ENCODE assay signal across 24 mouse cellular contexts in the genomic region with DNA sequence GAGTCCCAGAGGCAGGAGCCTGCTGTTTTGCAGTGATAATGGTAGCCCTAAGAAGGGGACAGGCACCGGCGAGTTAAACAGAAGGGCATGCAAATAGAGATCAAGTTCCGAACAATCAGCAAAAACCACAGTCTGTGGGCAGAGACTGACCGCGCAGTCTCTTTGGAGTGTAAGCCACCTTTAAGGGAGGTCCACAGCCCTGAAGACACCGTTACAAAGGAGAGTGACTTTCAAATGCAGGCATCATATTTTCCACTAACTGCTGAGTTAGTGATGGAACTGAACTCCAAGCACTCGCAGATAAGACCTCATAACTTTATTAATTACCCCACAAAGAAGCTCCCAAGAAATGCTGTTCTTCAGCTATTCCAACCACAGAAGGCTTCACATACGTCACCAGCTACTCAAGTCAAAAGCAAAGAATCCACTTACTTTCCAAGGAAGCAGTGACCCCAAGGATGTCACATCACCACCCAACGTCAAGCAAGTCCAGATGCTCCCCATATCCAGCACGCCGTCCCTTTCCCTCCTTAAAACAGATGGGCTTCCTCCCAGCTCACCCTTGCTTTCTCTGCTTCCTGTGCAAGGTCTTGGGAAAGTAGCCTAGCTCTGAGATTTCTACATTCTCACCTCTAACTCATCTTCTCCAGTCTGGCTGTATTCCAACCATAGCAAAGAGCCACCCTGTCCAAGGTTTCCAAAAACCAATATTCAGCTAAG.
DNase-seq lines count a peak whose midpoint lies in the region; ATAC-seq and TF ChIP-seq lines count a peak whose summit lies in the region.
"Had no signal": no experiment of that assay in that cellular context is flagged by ENCODE, and none has a peak within 500 bp of the region (broad histone marks: within the 10 kb centered on the region; RNA-seq: fewer than 3 reads in every experiment).

No protein-coding gene starts in this region.

- H3K9me3 ChIP-seq in limb, embryonic 14.5 days (ENCODE audit: control insufficient read depth, low read length) = no peaks in the 10 kb centered on the region
- H3K9me3 ChIP-seq in limb, embryonic 10.5 days (replicated peaks) = no peaks in the 10 kb centered on the region
- no peaks in the 10 kb centered on the region for H3K9me3 ChIP-seq in embryonic facial prominence, embryonic 14.5 days (ENCODE audit: control insufficient read depth, low read length)
- no peaks in the 10 kb centered on the region for H3K9me3 ChIP-seq in lung, postnatal 0 days (ENCODE audit: low read length)
- H3K9me3 ChIP-seq: embryonic facial prominence, embryonic 15.5 days; forebrain, embryonic 12.5 days; heart, embryonic 12.5 days; limb, embryonic 13.5 days; liver, embryonic 13.5 days had no signal

- no peak overlapping the region for H3K4me2 ChIP-seq in limb, embryonic 14.5 days (replicated peaks; ENCODE audit: low read depth, low read length, severe bottlenecking)
- no peak overlapping the region for H3K4me2 ChIP-seq in embryonic facial prominence, embryonic 14.5 days (ENCODE audit: low read depth, low read length)
- H3K4me2 ChIP-seq in lung, postnatal 0 days (replicated peaks; ENCODE audit: low read depth, low read length) = no peak overlapping the region
- H3K4me2 ChIP-seq: embryonic facial prominence, embryonic 15.5 days; forebrain, embryonic 12.5 days; heart, embryonic 12.5 days; hindbrain, embryonic 14.5 days; limb, embryonic 13.5 days; liver, embryonic 13.5 days had no signal

- no peaks in the 10 kb centered on the region for H3K36me3 ChIP-seq in limb, embryonic 14.5 days (ENCODE audit: control insufficient read depth, insufficient read depth, low read length)
- no peaks in the 10 kb centered on the region for H3K36me3 ChIP-seq in limb, embryonic 10.5 days
- no peaks in the 10 kb centered on the region for H3K36me3 ChIP-seq in embryonic facial prominence, embryonic 14.5 days (ENCODE audit: control insufficient read depth, insufficient read depth, low read length)
- H3K36me3 ChIP-seq in lung, postnatal 0 days (ENCODE audit: insufficient read depth, low read length) = no peaks in the 10 kb centered on the region
- H3K36me3 ChIP-seq in kidney, adult 2 months (ENCODE audit: control insufficient read depth, insufficient read depth, low read length) = no peaks in the 10 kb centered on the region
- H3K36me3 ChIP-seq: embryonic facial prominence, embryonic 15.5 days; forebrain, embryonic 12.5 days; heart, embryonic 12.5 days; limb, embryonic 13.5 days; liver, embryonic 13.5 days had no signal

- H3K4me3 ChIP-seq in limb, embryonic 14.5 days (replicated peaks; ENCODE audit: low read length) = no peak overlapping the region
- no peak overlapping the region for H3K4me3 ChIP-seq in limb, embryonic 10.5 days
- no peak overlapping the region for H3K4me3 ChIP-seq in embryonic facial prominence, embryonic 14.5 days (ENCODE audit: low read depth, low read length)
- H3K4me3 ChIP-seq in lung, postnatal 0 days (ENCODE audit: low read depth, low read length) = no peak overlapping the region
- no peak overlapping the region for H3K4me3 ChIP-seq in kidney, adult 2 months (ENCODE audit: insufficient read depth, low read depth, low read length)
- H3K4me3 ChIP-seq: embryonic facial prominence, embryonic 15.5 days; forebrain, embryonic 12.5 days; heart, adult 2 months; heart, embryonic 12.5 days; left cerebral cortex, adult 2 months; limb, embryonic 13.5 days; liver, embryonic 13.5 days had no signal

- H3K27ac ChIP-seq in limb, embryonic 14.5 days (replicated peaks; ENCODE audit: low read depth, low read length) = no peak overlapping the region
- no peak overlapping the region for H3K27ac ChIP-seq in limb, embryonic 10.5 days
- no peak overlapping the region for H3K27ac ChIP-seq in embryonic facial prominence, embryonic 14.5 days (replicated peaks; ENCODE audit: low read depth, low read length)
- no peak overlapping the region for H3K27ac ChIP-seq in lung, postnatal 0 days (ENCODE audit: low read length)
- no peak overlapping the region for H3K27ac ChIP-seq in kidney, adult 2 months (ENCODE audit: insufficient read depth, low read depth, low read length)
- H3K27ac ChIP-seq: embryonic facial prominence, embryonic 15.5 days; forebrain, embryonic 12.5 days; heart, adult 2 months; hindbrain, embryonic 14.5 days; left cerebral cortex, adult 2 months; limb, embryonic 13.5 days; liver, embryonic 13.5 days had no signal

- H3K9ac ChIP-seq in limb, embryonic 14.5 days (ENCODE audit: low read depth, low read length, severe bottlenecking) = no peak overlapping the region
- no peak overlapping the region for H3K9ac ChIP-seq in embryonic facial prominence, embryonic 14.5 days (ENCODE audit: low read depth, low read length)
- no peak overlapping the region for H3K9ac ChIP-seq in lung, postnatal 0 days (replicated peaks; ENCODE audit: low read depth)
- H3K9ac ChIP-seq: embryonic facial prominence, embryonic 15.5 days; forebrain, embryonic 12.5 days; forebrain, postnatal 0 days; heart, embryonic 12.5 days; hindbrain, embryonic 14.5 days; limb, embryonic 13.5 days; liver, embryonic 13.5 days had no signal

- no peaks in the 10 kb centered on the region for H3K4me1 ChIP-seq in limb, embryonic 14.5 days (ENCODE audit: control insufficient read depth, insufficient read depth, low read length)
- no peaks in the 10 kb centered on the region for H3K4me1 ChIP-seq in limb, embryonic 10.5 days
- H3K4me1 ChIP-seq in embryonic facial prominence, embryonic 14.5 days (ENCODE audit: control insufficient read depth, insufficient read depth, low read length) = 0 out of 2 replicates have a peak, but pooled peaks cover 4% of the 10 kb centered on the region
- no peaks in the 10 kb centered on the region for H3K4me1 ChIP-seq in lung, postnatal 0 days (ENCODE audit: insufficient read depth, low read depth, low read length)
- no peaks in the 10 kb centered on the region for H3K4me1 ChIP-seq in kidney, adult 2 months (ENCODE audit: control insufficient read depth, insufficient read depth, low read length)
- H3K4me1 ChIP-seq: embryonic facial prominence, embryonic 15.5 days; limb, embryonic 13.5 days; liver, embryonic 13.5 days had no signal

- no peak for TF ChIP-seq CTCF in lung, postnatal 0 days (IDR thresholded peaks at IDR 0.05)
- no peak for TF ChIP-seq CTCF in kidney, adult 2 months (conservative IDR thresholded peaks at IDR 0.05; ENCODE audit: insufficient read depth, insufficient read length, low read depth, low read length)

- no peaks in the 10 kb centered on the region for H3K27me3 ChIP-seq in limb, embryonic 14.5 days (ENCODE audit: control insufficient read depth, insufficient read depth, low read length)
- H3K27me3 ChIP-seq in limb, embryonic 10.5 days (ENCODE audit: low read depth, poor library complexity, severe bottlenecking) = no peaks in the 10 kb centered on the region
- no peaks in the 10 kb centered on the region for H3K27me3 ChIP-seq in embryonic facial prominence, embryonic 14.5 days (replicated peaks; ENCODE audit: control insufficient read depth, insufficient read depth, low read length)
- H3K27me3 ChIP-seq in lung, postnatal 0 days (replicated peaks; ENCODE audit: insufficient read depth, low read length) = no peaks in the 10 kb centered on the region
- no peaks in the 10 kb centered on the region for H3K27me3 ChIP-seq in kidney, adult 2 months (replicated peaks; ENCODE audit: control insufficient read depth, insufficient read depth, low read length)
- H3K27me3 ChIP-seq: embryonic facial prominence, embryonic 15.5 days; forebrain, embryonic 12.5 days; heart, embryonic 12.5 days; limb, embryonic 13.5 days; liver, embryonic 13.5 days had no signal

- WGBS in limb, embryonic 14.5 days = 71% methylated on average over 11 of the region's 11 CpGs
- 83% methylated on average over 11 of the region's 11 CpGs for WGBS in limb, embryonic 10.5 days
- 53% methylated on average over 11 of the region's 11 CpGs for WGBS in embryonic facial prominence, embryonic 14.5 days
- 60% methylated on average over 11 of the region's 11 CpGs for WGBS in lung, postnatal 0 days
- 50% methylated on average over 11 of the region's 11 CpGs for WGBS in kidney, adult 2 months

- TF ChIP-seq POLR2A in limb, embryonic 14.5 days (IDR thresholded peaks at IDR 0.05; ENCODE audit: borderline replicate concordance, extremely low read depth, insufficient read depth, insufficient read length) = no peak
- no peak for TF ChIP-seq POLR2A in kidney, adult 2 months (IDR thresholded peaks at IDR 0.05; ENCODE audit: low read depth, low read length)

- peak; percentile 66 for TF ChIP-seq EP300 in lung, postnatal 0 days (IDR thresholded peaks at IDR 0.05)

- ATAC-seq in limb, embryonic 14.5 days (ENCODE audit: low FRiP score, low read depth) = 0 out of 2 replicates have a peak, but pooled peaks have one; percentile 30
- 0 out of 2 replicates have a peak, but pooled peaks have one; percentile 31 for ATAC-seq in embryonic facial prominence, embryonic 14.5 days (ENCODE audit: low read depth)
- ATAC-seq in lung, postnatal 0 days = peak; percentile 93
- ATAC-seq in cerebellum, adult (ENCODE audit: insufficient number of reproducible peaks, low FRiP score, low TSS enrichment) = no peak
- ATAC-seq: CD4-positive, CD25-positive, alpha-beta regulatory T cell, adult 4 months; forebrain, postnatal 0 days; intestine, postnatal 0 days had no signal

- no peak for DNase-seq in limb, embryonic 14.5 days (ENCODE audit: low spot score)
- DNase-seq in limb, embryonic 10.5 days (ENCODE audit: low spot score) = no peak
- no peak for DNase-seq in embryonic facial prominence, embryonic 14.5 days (ENCODE audit: low spot score)
- peak; percentile 80 for DNase-seq in lung, postnatal 0 days (ENCODE audit: low spot score)
- peak; percentile 52 to 81 for DNase-seq in lung, postnatal 4 days
- no peak for DNase-seq in kidney, adult 2 months
- DNase-seq: adrenal gland, adult 8-10 months; cerebellum, adult 8-10 months; cerebellum, postnatal 25 days; forebrain, postnatal 0 days; gastrocnemius, postnatal 25 days; heart, adult 2 months; kidney, postnatal 14 days; liver, embryonic 13.5 days; midbrain, embryonic 14.5 days had no signal

Comparison
In these comparisons a context has a peak if more than half of its experiments do, and no peak if none do; other contexts are left out.
1. DNase-seq: peak in lung, postnatal 0 days (single experiment) and lung, postnatal 4 days (2 of 2); none in limb, embryonic 14.5 days (single experiment), limb, embryonic 10.5 days (single experiment), embryonic facial prominence, embryonic 14.5 days (single experiment) and kidney, adult 2 months (single experiment).